Mouse (Mus musculus) mouse trophoblast stem cell (cell line): ENCODE results near the gene Fbxo17.
"Not testable (repeated sequence)": the region's sequence is repeated elsewhere in the genome, so short reads cannot be mapped to it uniquely, and the experiment has no call there.

Experiments
- in situ Hi-C, 2 experiments: fragments of 300-500 bp; cut with MseI, MboI; formaldehyde crosslinking; loops; 2 replicates in 1 of 2; 3 replicates in 1 of 2; pipeline ENCODE4 v1.15.1; 2025

The Fbxo17 gene

DNA sequence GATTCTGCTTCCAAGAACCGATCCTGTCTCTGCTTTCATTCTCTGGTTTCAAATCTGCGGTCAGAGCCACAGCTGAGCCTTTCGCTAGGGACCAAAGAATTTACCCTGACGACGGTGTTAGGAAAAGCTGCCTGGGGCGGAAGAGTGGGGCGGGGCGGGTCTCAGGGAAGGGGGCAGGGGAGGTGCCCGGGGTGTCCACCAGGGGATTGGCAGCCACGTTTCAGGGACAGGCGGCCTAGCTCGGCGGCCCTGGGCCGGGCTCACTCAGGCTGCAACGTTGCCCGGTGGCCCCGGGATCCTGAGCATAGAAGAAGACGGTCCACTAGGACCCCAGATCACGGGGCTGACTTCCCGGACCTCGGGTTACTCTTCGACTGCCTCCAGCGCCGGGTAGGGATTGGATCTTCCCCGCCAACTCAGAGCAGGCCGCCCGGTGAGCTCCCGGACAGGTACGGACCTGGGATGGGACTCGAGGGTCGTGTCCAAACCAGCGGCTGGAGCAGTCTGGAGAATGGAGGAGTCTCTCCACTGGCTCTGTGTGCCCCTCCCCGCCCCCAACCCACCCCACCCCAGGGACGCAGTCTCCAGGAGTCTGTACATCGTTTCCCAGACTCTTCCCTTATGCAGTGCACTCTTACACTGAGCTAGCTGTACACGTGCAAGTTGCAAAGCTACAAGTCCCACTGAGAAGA, at the start of gene Fbxo17:
TSS of gene Fbxo17 (plus strand) at position 215 of the 692 bp plus-strand sequence.
- in situ Hi-C loops = no loop called here

DNA sequence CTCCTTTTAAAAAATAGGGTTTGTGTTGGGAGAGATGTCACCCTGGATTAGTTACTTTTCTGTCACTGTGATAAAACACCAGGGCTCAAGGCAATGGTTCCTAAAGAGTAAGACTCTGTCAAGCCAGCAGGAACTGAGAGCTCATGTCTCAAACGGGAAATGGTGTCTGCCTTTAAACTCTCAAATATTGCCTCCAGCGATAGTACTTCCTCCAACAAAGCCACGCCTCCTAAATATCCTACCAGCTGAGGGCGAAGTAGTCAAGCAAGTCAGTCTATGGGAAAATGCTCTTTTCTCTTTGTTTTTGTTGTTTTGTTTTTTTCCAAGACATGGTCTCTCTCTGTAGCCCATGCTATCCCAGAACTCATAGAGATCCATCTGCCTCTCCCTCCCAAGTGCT, 45.4 kb upstream of the Fbxo17 start:
- in situ Hi-C loops = no loop called here

DNA sequence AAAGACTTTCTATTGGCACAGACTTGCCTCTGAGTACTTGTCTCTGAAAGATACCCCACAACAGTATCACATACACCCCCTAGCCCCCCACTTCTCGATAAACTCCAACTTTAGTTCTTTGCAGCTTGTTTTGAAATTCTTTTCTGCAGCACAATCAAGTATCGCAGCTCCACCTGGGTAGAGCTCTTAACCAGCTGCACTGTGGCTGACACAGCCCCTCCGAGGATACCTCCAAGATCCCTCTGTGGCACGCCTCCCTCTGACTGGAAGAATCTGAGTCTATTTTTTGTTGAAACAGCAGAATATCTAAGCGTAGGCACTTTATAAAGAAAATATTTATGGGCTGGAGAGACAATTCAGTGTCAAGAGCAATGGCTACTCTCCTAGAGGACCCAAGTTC, 44.3 kb upstream of the Fbxo17 start:
- in situ Hi-C loops = no loop called here

DNA sequence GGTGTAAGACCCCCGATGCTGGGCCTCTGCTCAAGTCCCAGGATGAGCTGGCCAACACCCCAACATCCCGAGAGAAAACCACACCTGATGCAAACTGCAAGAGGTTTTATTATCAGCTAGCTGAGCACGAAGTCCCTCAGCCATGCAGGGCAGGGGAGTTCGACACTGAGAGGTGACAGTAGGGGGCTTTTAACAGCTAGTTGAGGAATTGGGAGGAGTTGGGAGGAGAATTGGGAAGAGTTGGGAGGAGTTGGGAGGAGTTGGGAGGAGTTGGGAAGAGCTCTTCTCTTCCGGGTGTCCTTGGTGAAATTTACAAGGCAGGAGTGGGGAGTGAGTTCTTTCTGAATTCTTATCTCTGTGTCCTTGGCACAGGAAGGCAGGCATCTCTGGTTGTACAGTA, 43.8 kb upstream of the Fbxo17 start:
- in situ Hi-C loops = not testable (repeated sequence)

DNA sequence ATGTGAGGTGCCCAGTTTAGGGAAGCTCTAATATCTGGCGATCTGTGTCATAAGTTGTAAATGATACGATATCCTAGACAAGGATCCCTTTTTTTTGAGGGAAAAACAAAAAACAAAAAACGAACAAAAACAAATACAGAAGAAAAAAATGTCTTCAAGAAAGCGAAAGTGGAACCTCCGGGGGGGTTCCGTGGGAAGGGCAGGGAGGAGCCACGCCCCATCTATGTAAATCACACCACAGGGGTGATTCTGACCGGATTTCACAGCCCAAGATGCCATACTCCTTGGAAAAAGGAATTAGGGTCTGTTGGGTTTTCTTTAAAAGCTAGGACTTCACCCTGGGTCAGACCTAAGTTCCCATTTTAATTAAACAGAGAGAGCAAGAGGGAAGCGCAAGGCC, 41.6 kb upstream of the Fbxo17 start:
- in situ Hi-C loops = no loop called here

DNA sequence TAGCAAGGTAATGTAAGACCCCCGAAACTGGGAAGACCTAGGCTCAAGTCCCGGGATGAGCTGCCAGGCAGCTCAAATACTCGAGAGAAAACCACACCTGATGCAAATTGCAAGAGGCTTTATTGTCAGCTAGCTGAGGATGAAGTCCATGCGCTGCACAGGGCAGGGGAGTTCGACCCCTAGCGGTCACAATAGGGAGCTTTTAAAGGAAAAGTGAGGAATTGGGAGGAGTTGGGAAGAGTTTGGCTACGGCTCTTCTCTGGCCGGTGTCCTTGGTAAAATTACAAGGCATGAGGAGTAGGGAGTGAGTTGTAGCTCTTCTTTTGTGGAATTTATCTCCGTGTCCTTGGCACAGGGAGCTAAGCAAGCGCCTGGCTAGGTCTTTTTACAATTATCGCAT, 40.9 kb upstream of the Fbxo17 start:
- in situ Hi-C loops = no loop called here

DNA sequence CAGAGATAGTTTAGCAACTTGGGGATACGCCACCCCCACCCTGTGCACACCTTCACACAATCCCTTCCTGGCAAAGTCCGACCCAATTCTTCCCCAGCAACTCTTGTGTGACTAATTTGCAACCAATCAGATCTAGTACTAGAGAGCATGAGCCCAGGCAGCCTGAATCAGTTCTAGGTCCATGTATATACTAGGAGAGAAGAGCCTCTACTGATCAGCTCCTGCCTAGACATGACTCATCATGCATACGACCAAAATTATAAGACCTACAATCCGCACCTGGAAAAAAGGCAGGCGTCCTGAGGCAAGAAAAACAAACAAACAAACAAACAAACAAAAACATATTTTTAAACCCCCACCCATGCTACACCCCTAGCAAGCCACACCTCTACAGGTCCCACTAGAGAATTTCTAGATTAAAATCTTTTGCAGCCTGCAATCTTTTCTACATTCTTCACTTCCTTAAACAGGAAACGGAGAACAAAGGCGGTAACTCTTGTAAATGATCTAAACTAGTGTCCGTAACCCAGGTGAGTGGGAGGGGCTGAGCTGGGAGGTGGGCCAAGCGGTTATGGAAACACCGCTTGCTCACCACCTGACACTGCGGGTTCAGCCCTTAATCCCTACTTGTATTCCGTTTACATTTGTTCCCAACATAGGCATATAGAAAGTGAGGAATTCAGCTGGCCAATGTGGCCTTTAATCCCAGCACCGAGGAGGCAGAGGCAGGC, 39.6 kb upstream of the Fbxo17 start:
- in situ Hi-C loops = no loop called here

DNA sequence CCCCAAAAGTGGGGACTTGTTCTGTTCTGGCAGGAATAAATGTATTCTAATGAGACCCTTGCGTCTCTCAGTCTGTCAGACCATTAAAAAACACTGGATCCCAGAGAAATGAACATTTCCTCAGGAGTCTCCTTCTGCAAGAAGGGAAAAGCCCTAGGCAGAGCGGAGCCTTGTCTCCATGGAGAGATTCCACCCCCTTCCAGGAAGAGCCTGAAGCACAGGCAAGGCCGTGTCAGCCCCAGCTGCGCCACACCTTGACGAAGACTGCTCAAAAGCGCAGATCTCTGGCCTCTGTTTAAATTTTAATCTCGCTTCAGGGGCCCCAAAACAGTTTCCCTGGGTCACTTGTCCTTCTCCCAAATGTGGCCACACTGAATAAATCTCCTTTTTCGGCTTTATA, 39.0 kb upstream of the Fbxo17 start:
- in situ Hi-C loops = no loop called here

DNA sequence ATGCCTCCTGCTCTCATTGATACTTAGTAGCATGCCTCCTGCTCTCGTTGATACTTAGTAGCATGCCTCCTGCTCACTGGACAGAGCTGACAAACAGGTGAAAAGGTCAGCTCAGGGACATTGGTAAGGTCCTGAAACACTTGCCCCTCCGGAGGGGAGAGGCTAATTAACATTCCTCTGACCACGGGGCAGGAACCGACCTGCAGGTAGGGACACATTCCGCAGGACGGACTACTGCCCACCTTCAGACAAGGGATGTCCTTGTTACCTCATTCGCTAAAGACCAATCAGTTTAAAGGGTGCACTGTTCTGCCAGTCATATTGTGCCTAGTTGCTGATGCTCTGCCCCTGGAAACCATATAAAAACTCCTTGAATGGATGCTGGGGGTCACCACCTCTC, 25.5 kb upstream of the Fbxo17 start:
- in situ Hi-C loops = no loop called here

DNA sequence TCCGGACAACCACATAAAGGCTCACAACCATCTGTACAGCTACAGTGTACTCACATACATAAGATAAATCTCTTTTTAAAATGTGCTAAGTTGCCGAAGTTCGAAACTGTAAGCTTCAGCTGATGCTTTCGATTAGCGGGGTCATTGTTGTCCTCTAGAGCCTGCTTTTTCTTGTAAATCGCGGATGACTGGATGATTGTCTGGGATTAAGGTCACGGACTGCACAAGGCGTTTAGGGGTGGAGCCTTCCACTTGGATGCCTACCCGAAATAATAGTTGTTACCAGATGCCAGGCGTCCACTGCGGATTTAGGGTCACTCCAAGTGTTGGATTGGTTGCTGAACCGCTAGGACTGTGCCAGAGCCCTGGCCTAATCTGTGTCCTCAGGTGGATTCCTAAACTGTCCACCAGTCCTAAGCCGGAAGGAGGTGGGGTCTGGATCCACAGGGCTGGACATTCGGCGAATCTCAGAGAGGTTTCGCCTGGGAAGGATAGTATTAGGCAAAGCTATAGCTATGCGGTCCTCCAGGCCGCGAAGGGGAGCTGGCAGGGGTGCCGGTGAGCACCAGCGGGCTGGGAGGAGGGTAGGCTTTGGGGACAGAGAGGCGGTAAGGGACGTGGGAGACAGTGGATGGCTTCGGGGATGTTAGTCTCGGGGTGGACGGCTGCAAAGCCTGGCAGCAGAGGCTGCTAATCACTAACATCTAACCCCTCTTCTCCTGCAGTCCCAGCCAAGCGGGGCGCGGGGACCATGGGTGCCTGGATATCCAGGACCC, 23.9 kb upstream of the Fbxo17 start, which contains the start of gene Fbxo27:
TSS of gene Fbxo27 (plus strand) at position 305 of the 776 bp plus-strand sequence.
- in situ Hi-C loops = no loop called here

DNA sequence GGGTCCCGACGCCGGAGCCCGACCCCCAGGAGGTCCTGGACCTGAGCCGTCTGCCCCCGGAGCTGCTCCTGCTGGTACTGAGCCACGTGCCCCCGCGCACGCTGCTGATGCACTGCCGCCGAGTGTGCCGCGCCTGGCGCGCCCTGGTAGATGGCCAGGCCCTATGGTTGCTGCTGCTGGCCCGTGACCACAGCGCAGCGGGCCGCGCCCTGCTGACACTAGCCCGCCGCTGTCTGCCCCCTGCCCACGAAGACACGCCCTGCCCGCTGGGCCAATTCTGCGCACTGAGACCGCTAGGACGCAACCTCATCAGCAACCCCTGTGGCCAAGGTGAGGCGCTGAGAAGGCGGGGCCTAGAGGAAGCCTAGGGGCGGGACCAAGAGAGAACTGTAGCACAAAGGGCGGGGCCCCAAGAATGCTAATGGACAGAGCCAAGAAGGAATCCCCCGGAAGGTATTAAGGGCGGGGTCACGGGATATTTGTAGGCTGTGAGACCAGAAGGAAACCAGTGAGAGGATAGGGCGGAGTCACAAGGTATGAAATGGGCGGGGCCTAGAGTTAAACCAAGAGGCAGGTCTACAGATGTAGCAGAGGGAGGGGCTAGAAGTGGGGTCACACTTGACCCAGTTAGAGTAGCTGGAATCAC, 23.2 kb upstream of the Fbxo17 start:
- in situ Hi-C loops = no loop called here

DNA sequence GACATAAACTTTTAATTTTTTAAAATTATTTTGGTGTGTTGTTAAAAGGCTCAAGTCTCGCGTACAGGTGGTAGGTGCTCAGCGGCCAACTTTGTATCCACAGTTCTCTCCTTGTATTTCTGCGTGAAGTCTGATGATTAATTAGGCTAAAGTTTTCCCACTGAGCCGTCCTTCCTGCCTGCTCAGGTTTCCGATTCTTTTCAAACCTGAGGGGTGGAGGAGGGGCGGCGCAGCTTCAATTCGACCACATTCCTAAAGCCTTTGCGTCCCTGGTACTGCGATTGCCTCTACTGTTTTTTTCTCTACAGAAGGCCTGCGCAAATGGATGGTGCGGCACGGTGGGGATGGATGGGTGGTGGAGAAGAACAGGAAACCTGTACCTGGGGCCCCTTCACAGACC, 22.2 kb upstream of the Fbxo17 start:
- in situ Hi-C loops = no loop called here

DNA sequence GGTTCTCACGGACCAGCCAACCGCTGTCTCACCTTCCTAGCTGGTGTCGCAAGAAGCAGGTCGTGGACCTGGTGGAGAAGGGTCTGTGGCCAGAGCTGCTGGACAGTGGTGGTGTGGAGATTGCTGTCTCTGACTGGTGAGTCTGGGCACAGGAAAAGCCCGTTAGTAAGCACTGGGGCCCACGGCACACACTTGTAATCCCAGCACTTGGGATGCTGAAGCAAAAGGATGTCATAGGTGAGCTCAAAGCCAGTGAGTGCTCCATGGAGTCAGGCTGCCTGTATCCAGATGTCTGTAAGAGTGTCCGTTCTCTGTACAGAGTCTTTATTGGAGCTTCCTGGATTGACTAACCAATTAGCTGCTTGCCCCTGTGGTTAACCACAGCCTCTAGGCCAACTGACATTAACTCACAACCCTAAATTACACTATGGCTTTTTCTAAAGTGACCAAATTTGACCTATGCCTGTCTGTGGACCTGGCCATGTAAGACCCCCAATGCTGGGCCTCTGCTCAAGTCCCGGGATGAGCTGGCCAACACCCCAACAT, 21.6 kb upstream of the Fbxo17 start:
- in situ Hi-C loops = no loop called here

DNA sequence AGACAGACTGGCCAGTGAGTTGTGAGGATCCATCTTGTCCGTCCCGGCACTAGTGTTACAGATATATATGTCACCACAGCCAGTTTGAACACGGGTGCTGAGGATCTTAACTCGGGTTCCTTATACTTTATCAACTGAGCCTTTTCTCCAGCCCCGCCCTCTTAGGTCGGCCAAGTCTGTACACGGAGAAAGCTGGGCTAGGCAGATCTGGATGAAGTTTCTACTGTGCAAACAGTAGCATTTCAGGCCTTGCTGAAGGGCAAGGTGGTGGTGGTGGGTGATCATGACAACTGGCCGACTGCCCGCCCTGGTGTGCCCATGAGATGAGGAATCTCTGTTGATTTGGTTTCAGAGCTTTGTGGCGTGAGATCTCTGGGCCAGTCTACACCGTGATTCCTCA, 19.3 kb upstream of the Fbxo17 start:
- in situ Hi-C loops = no loop called here

DNA sequence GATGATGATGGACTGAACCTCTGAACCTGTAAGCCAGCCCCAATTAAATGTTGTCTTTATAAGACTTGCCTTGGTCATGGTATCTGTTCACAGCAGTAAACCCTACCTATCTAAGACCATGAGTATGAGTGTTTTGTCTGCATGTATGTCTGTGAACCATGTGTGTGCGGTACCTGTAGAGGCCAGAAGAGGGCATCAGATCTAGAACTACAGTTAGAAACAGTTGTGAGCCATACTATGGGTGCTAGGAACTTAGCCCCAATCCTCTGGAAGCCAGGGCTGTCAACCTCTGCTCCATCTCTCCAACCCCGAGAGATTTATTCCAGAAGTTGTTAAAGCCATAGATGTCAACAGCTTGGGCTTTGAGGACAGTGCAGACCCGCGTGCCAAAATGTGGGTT, 16.3 kb upstream of the Fbxo17 start:
- in situ Hi-C loops = no loop called here

DNA sequence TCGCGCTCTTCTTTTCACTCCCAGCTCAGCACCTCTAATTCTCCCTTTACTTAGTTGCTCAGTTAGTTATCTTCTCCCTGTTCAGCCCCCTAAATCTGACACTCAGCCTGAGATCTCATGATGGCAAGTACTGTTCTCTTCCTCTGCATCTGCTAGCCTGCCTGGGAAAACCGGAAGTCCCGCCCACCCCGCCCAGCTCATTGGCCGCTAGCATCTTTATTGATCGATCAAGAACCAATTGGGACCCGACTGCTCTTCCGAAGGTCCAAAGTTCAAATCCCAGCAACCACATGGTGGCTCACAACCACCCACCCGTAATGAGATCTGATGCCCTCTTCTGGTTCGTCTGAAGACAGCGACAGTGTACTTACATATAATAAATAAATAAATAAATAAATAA, 15.3 kb upstream of the Fbxo17 start:
- in situ Hi-C loops = not testable (repeated sequence)

DNA sequence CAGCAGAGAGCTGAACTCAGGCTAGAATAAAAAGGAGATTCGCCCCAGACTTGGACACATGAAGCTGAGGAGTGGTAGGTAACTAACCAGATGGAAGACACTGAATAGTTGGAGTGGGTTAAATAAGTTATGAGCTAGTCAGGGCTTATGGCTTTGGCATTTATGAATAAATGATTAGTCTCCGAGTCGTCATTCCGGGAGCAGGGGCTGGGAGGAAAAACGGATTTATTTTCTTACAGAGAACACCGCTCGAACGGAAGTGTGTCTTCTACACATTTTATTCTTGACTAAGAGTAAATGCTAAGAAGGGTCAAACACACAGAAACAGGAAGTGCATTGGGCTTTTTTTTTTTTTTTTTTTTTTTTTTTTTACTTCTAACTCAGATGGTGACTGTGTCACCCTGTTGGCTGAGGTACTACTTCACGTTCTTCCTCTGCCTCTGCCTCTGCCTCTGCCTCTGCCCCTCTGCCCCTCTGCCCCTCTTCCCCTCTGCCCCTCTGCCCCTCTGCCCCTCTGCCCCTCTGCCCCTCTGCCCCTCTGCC, 13.9 kb upstream of the Fbxo17 start:
- in situ Hi-C loops = no loop called here

DNA sequence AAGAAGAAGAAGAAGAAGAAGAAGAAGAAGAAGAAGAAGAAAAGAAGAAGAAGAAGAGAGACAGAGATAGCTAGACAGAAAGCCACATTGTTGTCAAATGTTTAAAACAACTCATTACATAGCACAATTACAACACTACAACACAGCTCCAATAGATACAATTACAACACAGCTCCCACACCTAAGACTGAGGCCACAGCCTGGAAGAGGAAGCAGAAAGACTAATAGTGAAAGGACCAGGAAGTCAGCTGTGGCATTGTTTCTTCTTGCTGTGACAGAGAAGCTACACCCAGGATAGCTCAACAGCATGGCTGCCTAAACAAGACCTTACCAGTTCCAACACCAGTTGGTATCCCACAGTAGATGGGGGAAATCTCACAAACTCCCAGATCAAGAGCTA, 7.2 kb upstream of the Fbxo17 start:
- in situ Hi-C loops = no loop called here

DNA sequence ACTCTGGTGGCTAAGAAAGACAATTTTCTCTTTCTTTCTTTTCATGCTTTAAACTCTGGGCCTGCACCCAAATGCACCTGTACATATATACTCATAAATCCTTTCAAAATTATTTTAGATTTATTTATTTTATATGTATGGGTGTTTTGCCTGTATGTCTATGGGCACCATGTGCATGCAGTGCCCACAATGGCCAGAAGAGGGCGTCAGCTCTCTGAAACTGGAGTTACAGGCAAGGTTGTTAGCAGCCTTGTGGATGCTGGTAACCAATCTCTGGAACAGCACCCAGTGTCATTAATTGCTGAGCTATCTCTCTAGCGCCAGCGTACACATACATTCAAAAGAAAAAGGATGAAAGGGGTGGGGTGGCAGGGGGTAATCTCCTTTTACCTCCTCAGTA, 5.6 kb upstream of the Fbxo17 start:
- in situ Hi-C loops = no loop called here

DNA sequence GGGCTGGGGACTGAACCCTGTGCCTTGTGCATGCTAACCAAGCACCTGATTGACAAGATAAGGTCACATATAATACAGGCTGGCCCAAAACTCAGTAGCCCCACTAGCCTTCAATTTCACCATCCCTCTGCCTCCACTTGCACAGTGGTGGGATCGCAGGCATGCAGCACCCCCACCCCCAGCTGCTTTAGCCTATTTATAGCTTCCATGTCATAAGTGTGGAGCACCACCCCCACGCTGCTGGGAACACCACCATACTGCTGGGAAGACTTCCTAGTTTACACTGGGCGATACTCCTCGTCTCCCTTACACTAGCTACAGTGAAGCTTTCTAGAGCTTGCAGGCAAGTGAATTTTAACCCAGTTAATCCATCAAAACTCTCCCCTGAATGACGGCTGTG, 1.9 kb upstream of the Fbxo17 start:
- in situ Hi-C loops = no loop called here

DNA sequence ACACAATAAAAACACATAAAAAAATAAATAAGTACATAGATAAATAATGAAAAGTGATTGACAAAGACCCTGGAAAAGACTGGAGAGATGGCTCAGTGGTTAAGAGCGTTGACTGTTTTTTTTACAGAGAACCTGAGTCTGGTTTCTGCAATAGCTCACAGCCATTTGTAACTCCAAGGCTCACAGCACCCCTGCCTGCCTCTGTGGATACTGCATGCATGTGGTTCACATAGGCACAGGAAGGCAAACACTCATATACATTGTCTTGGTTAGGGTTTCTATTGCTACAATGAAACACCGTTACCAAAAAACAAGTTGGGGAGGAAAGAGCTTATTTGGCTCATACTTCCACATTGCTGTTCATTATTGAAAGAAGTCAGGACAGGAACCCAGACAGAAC, 1.0 kb upstream of the Fbxo17 start:
- in situ Hi-C loops = no loop called here

DNA sequence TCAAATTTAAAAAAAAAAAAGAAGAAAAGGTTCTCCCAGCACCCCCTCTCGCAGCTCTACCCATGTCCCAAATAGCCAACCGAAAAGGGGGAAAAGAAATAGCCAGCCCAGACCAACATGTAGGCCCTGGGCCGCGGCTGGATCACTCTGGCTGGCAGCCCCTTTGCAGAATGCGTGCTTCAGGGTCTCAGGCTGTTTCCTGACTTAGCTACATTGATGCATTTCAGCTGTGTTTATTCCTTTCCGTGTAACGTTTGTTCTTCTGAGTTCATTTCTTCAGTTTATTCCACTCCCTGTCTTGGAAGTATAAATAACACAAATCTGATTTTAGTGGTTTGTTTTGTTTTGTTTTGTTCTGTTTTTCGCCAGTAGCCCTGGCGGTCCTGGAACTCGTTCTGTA, 1.1 kb downstream of the Fbxo17 start:
- in situ Hi-C loops = no loop called here
